Mouse (Mus musculus) olfactory bulb, adult 2 months (tissue): Measurements from ENCODE around the gene Mcrip1.

Source experiments
- CTCF ChIP-seq: fragments of 200-500 bp; IDR thresholded peaks from 2 replicates; pipeline ENCODE4 v1.5.1; 2012; ENCODE audit warnings: low read depth, mild to moderate bottlenecking, low read length, moderate library complexity; ENCODE audit not compliant: insufficient read depth
- POLR2A ChIP-seq: fragments of 200-500 bp; IDR thresholded peaks from 2 replicates; pipeline ENCODE4 v1.6.1; 2012; ENCODE audit warnings: mild to moderate bottlenecking, low read depth, low read length, moderate library complexity; ENCODE audit not compliant: insufficient read depth

- TF ChIP-seq POLR2A (no peak), CTCF (no peak)
These were observed 7.2 kb downstream of the Mcrip1 start for GRCm38 (mm10) chr11:120542376-120542775.
